Comparison of ENCODE assay signal across 25 mouse cellular contexts in genomic region chr7:27133757-27134156, GRCm38 (mm10). TPM values are rescaled to one million over a fixed set of nuclear protein-coding genes. Genes with fewer than 3 reads are reported as not detected.
"Had no signal": no experiment of that assay in that cellular context is flagged by ENCODE, and none has a peak within 500 bp of the region (broad histone marks: within the 10 kb centered on the region; RNA-seq: fewer than 3 reads in every experiment).

No protein-coding gene starts in this region.

- H3K27ac ChIP-seq: neural tube, embryonic 13.5 days; neural tube, embryonic 15.5 days; stomach, embryonic 15.5 days; stomach, postnatal 0 days had no signal

- H3K4me3 ChIP-seq: neural tube, embryonic 13.5 days; neural tube, embryonic 15.5 days; stomach, embryonic 15.5 days had no signal

- H3K27me3 ChIP-seq: neural tube, embryonic 13.5 days; neural tube, embryonic 15.5 days; stomach, embryonic 15.5 days had no signal

- H3K36me3 ChIP-seq: neural tube, embryonic 13.5 days; neural tube, embryonic 15.5 days; stomach, embryonic 15.5 days had no signal

- H3K4me2 ChIP-seq: neural tube, embryonic 13.5 days; neural tube, embryonic 15.5 days; stomach, embryonic 15.5 days had no signal

- DNase-seq: retina, postnatal 1 day; right cerebral cortex, adult 18-20 months; right cerebral cortex, postnatal 14 days; right cerebral cortex, postnatal 25 days; right cerebral cortex, postnatal 4 days; spleen, adult 18-20 months; thymus, adult 18-20 months; thymus, adult 2 months; thymus, postnatal 14 days; thymus, postnatal 25 days; thymus, postnatal 36 days; thymus, postnatal 4 days had no signal

- H3K4me1 ChIP-seq: neural tube, embryonic 13.5 days; neural tube, embryonic 15.5 days had no signal

- H3K9me3 ChIP-seq: neural tube, embryonic 13.5 days; neural tube, embryonic 15.5 days; stomach, embryonic 15.5 days had no signal

- H3K9ac ChIP-seq: neural tube, embryonic 13.5 days; neural tube, embryonic 15.5 days; stomach, embryonic 15.5 days had no signal

RNA-seq across cellular contexts. Expression of gene Cyp2f2, which starts 14.0 kb away (rescaled TPM):
- total RNA-seq: neutrophil, adult 5-6 weeks had no signal
- polyA plus RNA-seq: neural tube, embryonic 13.5 days; neural tube, embryonic 14.5 days; neural tube, embryonic 15.5 days had no signal

RNA-seq across cellular contexts. Expression of gene Cyp2t4, which starts 19.8 kb away (rescaled TPM):
- total RNA-seq: neutrophil, adult 5-6 weeks had no signal
- polyA plus RNA-seq: small intestine, adult 2 months; spleen, adult 2 months; stomach, embryonic 14.5 days; stomach, embryonic 15.5 days; stomach, postnatal 0 days; testis, adult 2 months; thymus, postnatal 0 days; urinary bladder, adult 2 months had no signal

RNA-seq across cellular contexts. Expression of gene Gm21983, which starts 47.1 kb away (rescaled TPM):
- total RNA-seq: neutrophil, adult 5-6 weeks had no signal
- polyA plus RNA-seq: neural tube, embryonic 14.5 days; spleen, adult 2 months; stomach, embryonic 14.5 days; stomach, embryonic 16.5 days; stomach, postnatal 0 days; testis, adult 2 months; thymus, adult 2 months; thymus, postnatal 0 days; urinary bladder, adult 2 months had no signal
